ENCODE assay signal across 8 mouse cellular contexts in genomic region chr9:57521056-57521911, GRCm38 (mm10). TPM values are rescaled to one million over a fixed set of nuclear protein-coding genes. Genes with fewer than 3 reads are reported as not detected.
DNase-seq lines count a peak whose midpoint lies in the region; ATAC-seq lines count a peak whose summit lies in the region.

TSS of gene Cox5a (plus strand) at chr9:57521274.

- H3K4me3 ChIP-seq in hindbrain, embryonic 12.5 days: peak within 1 kb of the TSS; percentile 86

- peak; percentile 96 for DNase-seq in NIH3T3 (ENCODE audit: low read depth)
- DNase-seq in cerebellum, postnatal 10 days: peak; percentile 98
- peak; percentile 87 to 92 for DNase-seq in frontal cortex, postnatal 10 days (ENCODE audit: low spot score in 2 of 2)
- DNase-seq in layer of hippocampus, postnatal 25 days (ENCODE audit: extremely low spot score in 1 of 2, low spot score in 1 of 2): peak; percentile 92
- peak; percentile 94 for DNase-seq in lung, postnatal 25 days (ENCODE audit: low spot score)
- DNase-seq in retina, embryonic 14.5 days (ENCODE audit: low spot score): peak; percentile 92
- DNase-seq in thymus, postnatal 4 days: peak; percentile 93

- H3K9me3 ChIP-seq in hindbrain, embryonic 12.5 days (replicated peaks): no peaks in the 10 kb centered on the region

- H3K27me3 ChIP-seq in hindbrain, embryonic 12.5 days: no peaks in the 10 kb centered on the region

- H3K36me3 ChIP-seq in hindbrain, embryonic 12.5 days: no peaks in the 10 kb centered on the region

- under 1% methylated on average over 95 of the region's 95 CpGs for WGBS in hindbrain, embryonic 12.5 days

- peak within 1 kb of the TSS; percentile 59 for H3K4me2 ChIP-seq in hindbrain, embryonic 12.5 days (replicated peaks)

- H3K9ac ChIP-seq in hindbrain, embryonic 12.5 days: peak within 1 kb of the TSS; percentile 91

- H3K4me1 ChIP-seq in hindbrain, embryonic 12.5 days: peaks cover 19% of the 10 kb centered on the region

- H3K27ac ChIP-seq in hindbrain, embryonic 12.5 days: peak within 1 kb of the TSS; percentile 92

- peak; percentile 94 for ATAC-seq in hindbrain, embryonic 12.5 days (ENCODE audit: low FRiP score)

RNA-seq across cellular contexts. Expression of gene Cox5a, which starts in this region (rescaled TPM):
- 655 and 680 TPM in 2 replicates for polyA plus RNA-seq in hindbrain, embryonic 12.5 days (2016; fragmentation: Nextera tagmentation; extraction: Ambion mirVana)
- total RNA-seq in layer of hippocampus, postnatal 25 days (2021): 100 to 1,000 TPM; 389 to 459 TPM

Comparison
In these comparisons a context has a peak if more than half of its experiments do, and no peak if none do; other contexts are left out.
1. Peak in every context shown above with its lines: DNase-seq, ATAC-seq, H3K4me3 ChIP-seq and H3K27ac ChIP-seq.